Mouse (Mus musculus) frontal cortex, adult (tissue): ENCODE data around the gene Cnot4.

Source experiments
- ATAC-seq: cut with Nextera tagmentation; 2 replicates; pipeline ENCODE4 v1.9.2; 2017; ENCODE audit warnings: mild to moderate bottlenecking, moderate library complexity, mixed read lengths; ENCODE audit not compliant: low TSS enrichment

Gene Cnot4

GRCm38 (mm10) chr6:35033341-35033740 is 100.2 kb downstream of the Cnot4 start:
- no peak for ATAC-seq

GRCm38 (mm10) chr6:35032704-35033103 is 100.8 kb downstream of the Cnot4 start:
- ATAC-seq, result no peak

GRCm38 (mm10) chr6:35030811-35031210 is 102.7 kb downstream of the Cnot4 start:
- ATAC-seq, result no peak

- no peak for ATAC-seq
Measured at GRCm38 (mm10) chr6:35030226-35030625, 103.3 kb downstream of the Cnot4 start.

GRCm38 (mm10) chr6:35028023-35028422 is 105.5 kb downstream of the Cnot4 start:
- no peak for ATAC-seq

- peak; percentile 48 for ATAC-seq
Measured at GRCm38 (mm10) chr6:35027257-35027656, 106.3 kb downstream of the Cnot4 start.

- no peak for ATAC-seq
Measured at GRCm38 (mm10) chr6:35016624-35017023, 116.9 kb downstream of the Cnot4 start.

GRCm38 (mm10) chr6:35011953-35012352 is 121.6 kb downstream of the Cnot4 start:
- ATAC-seq, result no peak

GRCm38 (mm10) chr6:35010705-35011104 is 122.8 kb downstream of the Cnot4 start:
- ATAC-seq, result no peak

- ATAC-seq, result peak; percentile 75
Measured at GRCm38 (mm10) chr6:35002261-35002669, 131.3 kb downstream of the Cnot4 start.

GRCm38 (mm10) chr6:34999101-34999500 is 134.4 kb downstream of the Cnot4 start:
- ATAC-seq, result peak; percentile 86

GRCm38 (mm10) chr6:34996496-34996895 is 137.0 kb downstream of the Cnot4 start:
- ATAC-seq, result no peak

- peak; percentile 81 for ATAC-seq
Measured at GRCm38 (mm10) chr6:34995265-34995681, 138.3 kb downstream of the Cnot4 start.

- ATAC-seq, result no peak
Measured at GRCm38 (mm10) chr6:34994692-34995091, 138.8 kb downstream of the Cnot4 start.

GRCm38 (mm10) chr6:34989263-34989662 is 144.3 kb downstream of the Cnot4 start:
- no peak for ATAC-seq

GRCm38 (mm10) chr6:34988081-34988761 is 145.3 kb downstream of the Cnot4 start, which contains the start of gene Slc23a4:
Gene Slc23a4 (minus strand): TSS chr6:34988404.
- ATAC-seq, result no peak

- no peak for ATAC-seq
Measured at GRCm38 (mm10) chr6:34987085-34987645, 146.4 kb downstream of the Cnot4 start.

GRCm38 (mm10) chr6:34980661-34981060 is 152.9 kb downstream of the Cnot4 start:
- ATAC-seq, result no peak

GRCm38 (mm10) chr6:34979291-34979690 is 154.2 kb downstream of the Cnot4 start:
- no peak for ATAC-seq
